Mouse (Mus musculus) liver, adult 2 months (tissue): Measurements from ENCODE around the gene Fgfr2.

Source experiments
- CTCF ChIP-seq: fragments of 200-500 bp; IDR thresholded peaks from 2 replicates; pipeline ENCODE4 v1.5.1; 2011; ENCODE audit warnings: low read depth, low read length, control low read depth
- POLR2A ChIP-seq: fragments of 200-500 bp; IDR thresholded peaks from 2 replicates; pipeline ENCODE4 v1.6.1; 2011; ENCODE audit warnings: low read length, control low read depth; ENCODE audit not compliant: insufficient read depth; ENCODE audit errors: extremely low read depth

DNA sequence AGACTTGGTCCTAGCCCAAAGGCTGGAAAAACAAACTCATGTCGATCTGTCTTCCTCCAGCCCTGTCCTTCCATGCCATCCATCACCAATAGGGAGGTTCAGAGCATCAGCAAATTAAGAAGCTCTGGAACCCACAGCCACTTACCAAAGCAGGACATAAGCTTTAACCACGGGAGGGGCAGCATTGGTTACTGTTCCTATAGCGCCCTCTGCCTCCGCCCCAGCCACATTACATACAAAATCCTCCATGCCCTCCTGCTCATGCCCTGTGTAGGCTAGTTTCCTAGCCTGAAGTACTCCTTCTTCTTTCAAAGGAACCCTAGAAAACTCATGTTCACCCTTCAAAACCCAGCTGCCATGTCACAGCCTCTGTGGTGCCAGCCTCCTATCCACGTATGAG lies 648.1 kb downstream of the Fgfr2 start:
- TF ChIP-seq CTCF = peak; percentile 85
- TF ChIP-seq POLR2A = no peak
